Mouse (Mus musculus): ENCODE data around the gene Rp9. TPM values are rescaled to one million over a fixed set of nuclear protein-coding genes. Genes with fewer than 3 reads are reported as not detected.
"Not testable (repeated sequence)": the region's sequence is repeated elsewhere in the genome, so short reads cannot be mapped to it uniquely, and the experiment has no call there.

The Rp9 gene
- polyA plus RNA-seq, 3 experiments from 2014 or later: 19.6 to 37.9 (median 37.9) TPM

DNA sequence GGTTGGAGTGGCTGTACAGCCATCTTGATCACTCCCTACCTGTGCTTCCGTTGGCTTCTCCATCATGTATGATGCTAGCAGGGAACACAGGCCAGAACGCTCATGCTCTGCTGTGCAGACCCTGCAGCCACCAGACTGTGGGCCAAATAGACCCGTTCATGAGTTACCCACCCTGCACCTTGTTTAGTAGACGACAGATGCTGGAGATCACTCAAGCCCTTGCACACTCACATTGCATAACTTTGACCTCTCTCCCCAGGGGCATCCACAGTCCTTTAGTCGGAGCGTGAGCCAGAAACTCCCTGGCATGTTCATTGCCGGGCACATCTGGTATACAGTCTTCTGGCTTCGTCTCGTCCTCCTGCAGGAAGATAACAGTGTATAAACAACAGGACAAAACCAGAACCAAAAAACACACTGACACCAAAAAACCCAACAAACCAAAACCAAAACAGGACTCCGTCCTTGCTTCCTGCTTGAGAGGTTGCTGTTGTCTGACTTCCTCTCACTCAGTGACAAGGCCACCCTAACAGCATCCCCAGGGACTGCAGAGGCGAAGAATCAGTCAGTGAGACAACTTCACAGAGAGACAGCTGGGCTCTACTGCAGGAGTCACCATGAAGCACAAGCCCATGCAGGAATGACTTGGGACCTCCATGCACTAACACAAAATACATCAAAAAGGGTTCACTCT lies 12.3 kb downstream of the Rp9 start:
- ATAC-seq: no peak

DNA sequence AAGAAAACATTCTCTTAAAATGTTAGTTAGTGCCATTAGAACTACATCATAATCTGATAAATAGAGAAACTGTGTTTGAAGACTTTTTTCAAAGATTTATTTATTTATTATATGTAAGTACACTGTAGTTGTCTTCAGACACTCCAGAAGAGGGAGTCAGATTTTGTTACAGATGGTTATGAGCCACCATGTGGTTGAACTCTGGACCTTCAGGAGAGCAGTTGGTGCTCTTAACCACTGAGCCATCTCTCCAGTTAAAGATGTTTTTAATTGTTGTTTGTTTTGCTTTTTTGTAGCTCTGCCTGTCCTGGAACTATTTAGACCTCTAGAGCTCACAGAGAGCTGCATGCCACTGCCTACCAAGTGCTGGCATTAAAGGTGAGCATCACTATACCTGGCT lies 14.5 kb downstream of the Rp9 start:
- no peak for ATAC-seq

- ATAC-seq: not testable (repeated sequence)
Observed at GRCm38 (mm10) chr9:22453990-22454389, 15.6 kb downstream of the Rp9 start, which contains the start of gene Gm17545. TSS of gene Gm17545 (plus strand) at chr9:22454290.

DNA sequence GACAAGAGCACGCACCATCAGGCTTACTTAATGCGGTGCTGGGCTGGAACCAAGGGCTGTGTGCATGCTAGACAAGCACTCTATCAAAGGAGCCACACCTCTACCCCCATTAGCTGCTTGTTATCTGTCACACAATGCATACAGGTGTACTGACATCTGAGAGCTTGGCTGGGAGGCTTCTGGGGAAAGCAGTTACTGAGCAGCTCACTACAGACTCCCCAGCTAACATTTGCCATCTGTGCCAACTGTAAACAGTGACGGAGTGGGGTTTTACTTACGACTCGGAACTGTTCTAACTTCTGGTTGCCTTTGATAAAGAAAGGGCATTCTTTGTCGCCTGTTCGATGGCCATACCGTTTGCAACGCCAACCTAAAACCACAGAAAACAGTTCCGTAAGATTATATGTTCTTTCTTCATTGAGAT lies 16.0 kb downstream of the Rp9 start:
- no peak for ATAC-seq

DNA sequence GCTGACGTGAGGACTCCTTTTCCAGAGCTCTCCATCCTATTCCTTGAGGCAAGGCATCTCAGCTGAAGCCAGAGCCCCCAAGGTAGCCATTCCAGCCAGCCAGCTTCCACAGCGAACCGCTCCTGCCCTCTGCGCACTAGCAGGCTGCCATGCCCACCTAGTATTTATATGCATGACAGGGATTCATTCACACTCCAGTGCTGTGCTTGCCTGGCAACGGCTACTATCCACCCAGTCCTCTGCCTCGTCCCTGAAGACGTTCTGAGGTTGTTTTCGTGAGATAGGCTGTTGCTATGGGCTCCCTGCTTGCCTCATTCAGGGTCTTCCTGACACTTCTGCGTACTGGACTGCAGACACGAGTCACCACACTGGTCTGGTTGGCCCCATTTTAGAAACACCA lies 16.8 kb downstream of the Rp9 start:
- no peak for ATAC-seq

DNA sequence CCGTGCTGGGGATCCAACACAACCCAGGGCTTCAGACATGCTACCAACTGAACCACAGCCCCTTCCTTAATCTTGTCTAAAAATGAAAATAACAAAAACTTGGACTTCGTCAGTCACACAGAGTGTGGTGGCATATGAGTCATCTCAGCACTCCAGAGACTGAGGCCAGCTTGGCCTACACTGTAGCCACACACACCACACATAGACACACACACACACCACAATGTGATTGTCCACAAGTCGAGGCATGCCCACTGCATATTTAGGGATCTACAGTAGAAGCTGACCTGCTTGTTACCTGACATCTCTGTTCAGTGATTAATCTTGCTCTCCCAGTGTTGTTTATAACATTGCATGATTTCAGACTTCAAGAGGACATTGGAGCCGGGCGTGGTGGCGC lies 20.3 kb downstream of the Rp9 start:
- ATAC-seq: no peak

DNA sequence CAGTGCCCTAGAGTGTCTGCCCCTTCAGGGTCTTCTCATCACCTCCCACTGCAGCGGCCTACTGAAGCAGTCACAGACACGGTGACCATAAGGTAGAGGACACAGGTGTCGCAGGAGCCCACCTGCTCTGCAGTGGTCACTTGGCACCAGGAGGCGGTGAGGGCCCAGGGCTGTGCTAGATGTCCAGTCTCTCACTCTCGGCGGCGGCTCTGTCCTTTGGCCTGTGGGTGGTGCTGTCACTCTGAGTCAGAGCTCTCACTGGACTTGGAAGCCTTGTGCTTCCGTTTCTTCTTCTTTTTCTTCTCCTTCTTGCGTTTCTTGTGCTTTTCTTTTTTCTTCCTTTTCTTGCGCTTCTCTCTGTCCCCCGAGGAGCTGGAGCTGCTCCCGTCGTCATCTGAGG lies 21.1 kb downstream of the Rp9 start:
- no peak for ATAC-seq

GRCm38 (mm10) chr9:22447213-22447612 lies 22.3 kb downstream of the Rp9 start:
- no peak for ATAC-seq

DNA sequence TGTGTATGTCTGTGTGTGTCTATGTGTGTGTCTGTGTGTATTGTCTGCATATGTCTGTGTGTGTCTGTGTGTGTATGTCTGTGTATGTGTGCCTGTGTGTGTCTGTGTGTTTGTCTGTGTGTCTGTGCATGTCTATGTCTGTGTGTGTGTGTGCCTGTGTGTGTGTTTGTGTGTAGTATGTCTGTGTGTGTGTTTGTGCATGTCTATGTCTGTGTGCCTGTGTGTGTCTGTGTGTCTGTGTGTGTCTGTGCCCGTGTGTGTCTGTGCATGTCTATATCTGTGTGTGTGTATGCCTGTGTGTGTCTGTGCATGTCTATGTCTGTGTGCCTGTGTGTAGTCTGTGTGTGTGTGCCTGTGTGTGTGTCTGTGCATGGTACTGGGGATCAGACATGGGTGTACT lies 24.4 kb downstream of the Rp9 start:
- no peak for ATAC-seq

GRCm38 (mm10) chr9:22443157-22443556 lies 26.4 kb downstream of the Rp9 start:
- ATAC-seq: no peak

GRCm38 (mm10) chr9:22438826-22439225 lies 30.7 kb downstream of the Rp9 start:
- ATAC-seq: no peak

GRCm38 (mm10) chr9:22434101-22434500 lies 35.4 kb downstream of the Rp9 start:
- ATAC-seq: no peak

DNA sequence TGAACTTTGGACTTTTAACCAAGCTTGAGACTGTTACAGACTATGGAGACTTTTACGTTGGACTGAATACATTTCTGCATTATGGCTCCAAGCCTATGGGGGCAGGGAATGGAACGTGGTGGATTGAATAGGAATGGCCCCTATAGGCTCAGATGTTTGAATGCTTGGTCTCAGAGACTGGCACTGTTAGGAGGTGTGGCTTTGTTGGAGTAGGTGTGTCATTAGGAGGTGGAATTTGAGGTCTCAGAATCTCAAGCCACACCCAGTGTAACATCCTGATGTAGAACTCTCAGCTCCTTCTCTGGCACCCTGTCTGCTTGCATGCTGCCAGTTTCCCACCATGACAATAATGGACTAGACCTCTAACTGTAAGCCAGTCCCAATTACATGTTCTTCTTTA lies 36.3 kb downstream of the Rp9 start:
- no peak for ATAC-seq

DNA sequence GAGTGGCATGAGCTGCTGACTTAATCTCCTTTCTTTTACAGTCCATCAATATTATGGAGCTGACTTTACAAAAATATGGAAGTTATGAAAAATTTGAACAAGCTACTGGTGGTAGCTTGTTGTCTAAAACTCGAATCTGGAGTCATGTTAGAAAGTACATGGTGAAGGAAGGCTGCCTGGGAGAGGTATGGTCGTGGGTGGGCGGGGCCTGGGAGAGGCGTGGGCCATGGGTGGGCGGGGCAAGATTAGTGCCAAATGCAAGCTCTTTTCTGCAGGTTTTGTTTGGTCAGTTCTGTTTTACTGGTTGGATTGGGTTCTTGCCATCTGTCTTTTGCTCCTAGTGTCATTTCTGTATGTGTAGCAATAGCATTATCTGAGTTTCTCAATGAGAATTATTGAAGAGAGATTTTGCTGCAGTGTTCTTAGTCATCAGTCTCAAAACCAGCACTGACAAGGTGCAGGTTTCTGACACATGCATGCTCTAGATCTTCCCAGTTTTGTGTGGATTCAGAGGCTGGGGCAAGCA lies 39.2 kb downstream of the Rp9 start:
- ATAC-seq: no peak

- peak; percentile 67 for ATAC-seq
Observed at GRCm38 (mm10) chr9:22429533-22430241, 39.9 kb downstream of the Rp9 start.

- ATAC-seq: no peak
Observed at GRCm38 (mm10) chr9:22428666-22429410, 40.7 kb downstream of the Rp9 start.

- no peak for ATAC-seq
Observed at GRCm38 (mm10) chr9:22428028-22428665, 41.4 kb downstream of the Rp9 start.

DNA sequence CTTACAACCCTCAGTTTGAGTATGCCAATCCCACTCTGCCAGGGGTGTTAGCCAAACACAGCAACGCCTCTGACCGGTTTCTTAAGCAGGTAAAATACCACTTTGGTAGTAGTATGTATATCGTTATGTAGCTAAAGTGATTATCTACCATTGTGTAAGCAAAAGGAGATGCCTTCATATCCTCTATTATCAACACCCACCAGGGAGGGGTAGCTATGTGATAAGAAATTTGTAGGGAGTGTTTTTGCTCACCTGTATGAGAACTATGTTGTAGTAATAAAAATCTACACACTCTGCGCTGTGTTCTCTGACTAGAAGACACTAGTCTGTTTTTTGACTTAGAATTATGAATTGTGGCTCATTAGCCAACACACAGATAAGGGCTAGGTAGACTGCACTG lies 44.8 kb downstream of the Rp9 start:
- no peak for ATAC-seq

DNA sequence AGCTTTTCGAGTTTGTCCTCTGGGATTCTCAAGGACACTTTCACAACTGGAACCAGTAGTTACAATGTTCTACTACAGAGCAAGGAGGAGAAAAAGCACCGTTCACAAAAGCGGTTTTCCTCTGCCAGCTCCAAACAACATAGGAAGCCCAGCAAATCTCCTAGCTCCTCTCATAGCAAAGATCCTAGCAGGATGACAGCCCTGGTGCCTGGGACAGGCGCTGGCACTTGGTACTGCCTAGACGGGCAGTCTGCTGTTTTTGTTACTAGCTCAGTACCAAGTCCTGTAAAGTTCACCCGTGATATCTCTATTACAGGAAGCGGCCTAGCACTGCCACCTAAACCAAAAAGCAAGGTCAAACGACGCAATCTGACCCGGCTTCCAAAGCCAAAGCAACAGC lies 45.3 kb downstream of the Rp9 start:
- ATAC-seq: no peak

DNA sequence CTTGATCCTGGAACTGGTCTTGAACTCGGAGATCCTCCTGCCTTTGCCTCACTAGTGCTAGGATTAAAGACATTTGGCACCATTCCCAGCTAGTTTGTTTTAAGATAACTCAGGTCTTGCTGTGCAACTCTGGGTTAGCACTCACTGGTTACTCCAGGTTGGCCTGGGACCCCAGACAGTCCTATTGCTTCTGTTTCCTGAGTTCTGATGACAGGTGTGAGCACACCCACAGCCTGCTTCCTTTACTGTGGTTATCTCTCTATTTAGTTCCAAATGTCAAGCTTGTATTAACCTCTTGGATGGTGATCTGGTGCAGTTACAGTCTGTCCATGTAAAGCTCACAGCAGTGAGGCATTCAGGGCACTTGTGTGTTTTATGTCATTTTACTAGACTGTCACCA lies 46.0 kb downstream of the Rp9 start:
- no peak for ATAC-seq

- ATAC-seq: no peak
Observed at GRCm38 (mm10) chr9:22422559-22422958, 47.0 kb downstream of the Rp9 start.

DNA sequence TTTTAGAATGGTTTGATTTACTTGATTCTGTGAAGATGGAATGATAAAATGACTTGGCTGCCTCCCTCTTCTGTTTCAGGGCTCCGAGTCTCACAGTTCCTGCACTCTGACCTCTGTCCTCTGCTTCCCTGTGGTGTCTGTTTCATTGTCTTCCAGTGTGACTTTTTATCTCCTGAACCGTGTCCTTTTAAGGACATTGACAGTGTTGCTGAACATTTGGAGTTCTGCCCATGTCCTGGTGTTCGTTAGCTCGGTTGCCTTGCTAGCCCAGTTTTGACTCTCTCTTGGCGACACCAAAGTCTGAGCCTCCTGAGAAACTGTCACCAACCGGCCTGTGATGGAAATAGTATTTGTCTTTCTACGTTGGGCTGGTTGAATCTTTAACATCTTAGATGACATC lies 49.1 kb downstream of the Rp9 start:
- no peak for ATAC-seq

GRCm38 (mm10) chr9:22419877-22420276 lies 49.7 kb downstream of the Rp9 start:
- ATAC-seq: no peak

Measured in inflammation-experienced regulatory T-cells, adult 6 months (primary cell).